Mouse (Mus musculus) neural tube, embryonic 14.5 days (tissue): ENCODE data around the gene Olfr766-ps1. TPM values are rescaled to one million over a fixed set of nuclear protein-coding genes. Genes with fewer than 3 reads are reported as not detected.
"Not testable (repeated sequence)": the region's sequence is repeated elsewhere in the genome, so short reads cannot be mapped to it uniquely, and the experiment has no call there.

ENCODE experiments used
- ATAC-seq: fragments of 200-750 bp; cut with Nextera tagmentation; 2 replicates; pipeline ENCODE4 v1.8.0; 2017; ENCODE audit warnings: low read depth, mild to moderate bottlenecking, moderate TSS enrichment, moderate library complexity
- H3K27ac ChIP-seq: fragments of 300-500 bp; sonication (generic); 2 replicates; pipeline ENCODE4 v1.5.1; 2014; ENCODE audit warnings: low read depth, mild to moderate bottlenecking, control low read depth, low read length, moderate library complexity, mixed read lengths
- H3K27me3 ChIP-seq: fragments of 300-500 bp; sonication (generic); 2 replicates; pipeline ENCODE4 v1.6.1; 2014; ENCODE audit warnings: low read length; ENCODE audit not compliant: control insufficient read depth, insufficient read depth
- H3K36me3 ChIP-seq: fragments of 300-500 bp; sonication (generic); 2 replicates; pipeline ENCODE4 v1.6.1; 2014; ENCODE audit warnings: low read length, mixed read lengths; ENCODE audit not compliant: control insufficient read depth, insufficient read depth
- H3K4me1 ChIP-seq: fragments of 300-500 bp; sonication (generic); 2 replicates; pipeline ENCODE4 v1.6.1; 2014; ENCODE audit warnings: low read length; ENCODE audit not compliant: control insufficient read depth, insufficient read depth
- H3K4me2 ChIP-seq: fragments of 300-500 bp; sonication (generic); 2 replicates; pipeline ENCODE4 v1.6.1; 2014; ENCODE audit warnings: mild to moderate bottlenecking, low read depth, low read length, control low read depth
- H3K4me3 ChIP-seq: fragments of 300-500 bp; sonication (generic); 2 replicates; pipeline ENCODE4 v1.5.1; 2014; ENCODE audit warnings: low read depth, low read length, control low read depth, mixed read lengths
- H3K9ac ChIP-seq: fragments of 300-500 bp; sonication (generic); replicated peaks from 2 replicates; pipeline ENCODE4 v1.6.1; 2014; ENCODE audit warnings: low read depth, mild to moderate bottlenecking, control low read depth, low read length, mixed read lengths
- H3K9me3 ChIP-seq: fragments of 300-500 bp; sonication (generic); 2 replicates; pipeline ENCODE4 v1.6.1; 2016; ENCODE audit warnings: low read length; ENCODE audit not compliant: control insufficient read depth
- WGBS: fragments of 180-500 bp; shearing (Covaris S2); extraction: QIAGEN DNeasy Blood & Tissue Kit; methylation state at CpG from one replicate; pipeline ENCODE4 v1.1.7; 2014; 5-methylcytosine and 5-hydroxymethylcytosine counted together
- polyA plus RNA-seq: library from polyadenylated mRNA; unstranded; fragments of >200 nt; fragmentation: Nextera tagmentation; extraction: Ambion mirVana; gene quantifications from 2 replicates; pipeline ENCODE4 v1.2.1, GENCODE M21; 2014

The Olfr766-ps1 gene
- polyA plus RNA-seq: not detected in 2 replicates

DNA sequence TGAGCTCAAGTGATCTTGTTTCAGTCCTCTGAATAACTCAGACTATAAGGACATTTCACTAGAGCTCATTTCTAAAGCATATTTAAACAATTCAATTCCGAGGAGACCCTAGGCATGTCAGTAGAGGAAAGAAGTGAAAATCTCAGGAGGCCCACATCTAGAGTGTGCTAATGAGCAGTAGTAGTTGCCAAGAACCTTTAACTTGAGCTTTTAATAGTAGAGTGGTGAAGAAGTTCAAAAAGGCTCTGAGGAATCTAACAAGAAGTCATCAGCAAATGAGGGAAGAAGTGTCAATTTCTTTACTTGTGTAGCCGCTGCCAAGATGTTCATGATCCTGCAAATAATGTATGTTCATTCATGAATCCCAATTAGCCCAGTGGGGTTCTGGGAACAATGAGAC lies at the start of gene Olfr766-ps1:
TSS of gene Olfr766-ps1 (minus strand) at position 101 of the 400 bp plus-strand sequence.
- Histone ChIP-seq H3K4me1 (no peaks in the 10 kb centered on the region), H3K27me3 (no peaks in the 10 kb centered on the region), H3K9ac (no peak within 1 kb of the TSS), H3K36me3 (no peaks in the 10 kb centered on the region), H3K27ac (no peak within 1 kb of the TSS), H3K9me3 (no peaks in the 10 kb centered on the region), H3K4me2 (no peak within 1 kb of the TSS), H3K4me3 (no peak within 1 kb of the TSS)
- ATAC-seq: no peak
- 92% methylated on average over 2 of the region's 2 CpGs for WGBS

DNA sequence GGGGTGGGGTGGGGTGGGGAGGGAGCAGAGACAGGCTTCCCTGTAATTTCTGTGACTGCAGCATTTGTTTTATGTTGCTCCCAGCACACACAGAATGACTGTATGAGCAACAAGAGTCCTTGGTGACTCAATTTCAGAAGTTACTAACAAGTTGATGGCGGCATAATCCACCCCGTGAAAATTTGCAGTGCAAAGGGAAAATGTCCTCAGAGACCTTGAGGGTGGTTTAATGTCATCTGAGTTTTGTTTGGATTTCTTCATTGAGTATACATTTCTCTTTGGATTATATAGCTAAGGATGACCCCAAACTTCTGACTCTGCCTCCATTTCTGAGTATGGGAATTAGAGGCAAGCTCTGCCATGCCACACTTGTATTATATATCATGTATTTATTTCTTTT lies 49.0 kb upstream of the Olfr766-ps1 start, which contains the start of gene Olfr769:
TSS of gene Olfr769 (minus strand) at position 101 of the 400 bp plus-strand sequence.
- no peak within 1 kb of the TSS for H3K9ac ChIP-seq
- ATAC-seq: no peak
- no peak within 1 kb of the TSS for H3K4me3 ChIP-seq
- H3K4me1 ChIP-seq: no peaks in the 10 kb centered on the region
- H3K4me2 ChIP-seq: no peak within 1 kb of the TSS
- H3K36me3 ChIP-seq: no peaks in the 10 kb centered on the region
- WGBS: 79% methylated on average over 2 of the region's 2 CpGs
- H3K27ac ChIP-seq: no peak within 1 kb of the TSS
- no peaks in the 10 kb centered on the region for H3K9me3 ChIP-seq
- no peaks in the 10 kb centered on the region for H3K27me3 ChIP-seq

DNA sequence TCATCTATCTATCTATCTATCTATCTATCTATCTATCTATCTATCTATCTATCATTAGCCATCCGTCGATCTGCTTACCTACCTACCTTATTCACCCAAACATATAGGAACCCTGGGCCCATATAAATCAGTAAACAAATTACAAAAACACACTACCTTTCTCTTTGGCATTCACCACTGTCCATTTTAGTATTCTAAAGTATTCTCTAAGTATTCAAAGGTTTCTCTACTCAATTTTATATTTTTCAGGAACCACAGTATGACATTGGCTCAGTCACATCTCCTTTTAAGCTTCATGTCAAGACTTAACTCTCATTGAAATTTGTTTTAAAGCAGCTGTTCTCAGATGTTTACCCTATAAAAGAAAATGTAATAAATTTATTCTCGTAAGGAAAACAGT lies 46.4 kb upstream of the Olfr766-ps1 start:
- Histone ChIP-seq H3K4me1 (no peaks in the 10 kb centered on the region), H3K36me3 (no peaks in the 10 kb centered on the region), H3K4me2 (no peak overlapping the region), H3K4me3 (no peak overlapping the region), H3K9me3 (no peaks in the 10 kb centered on the region), H3K27ac (no peak overlapping the region), H3K27me3 (no peaks in the 10 kb centered on the region), H3K9ac (no peak overlapping the region)
- 94% methylated on average over 3 of the region's 3 CpGs for WGBS
- no peak for ATAC-seq

DNA sequence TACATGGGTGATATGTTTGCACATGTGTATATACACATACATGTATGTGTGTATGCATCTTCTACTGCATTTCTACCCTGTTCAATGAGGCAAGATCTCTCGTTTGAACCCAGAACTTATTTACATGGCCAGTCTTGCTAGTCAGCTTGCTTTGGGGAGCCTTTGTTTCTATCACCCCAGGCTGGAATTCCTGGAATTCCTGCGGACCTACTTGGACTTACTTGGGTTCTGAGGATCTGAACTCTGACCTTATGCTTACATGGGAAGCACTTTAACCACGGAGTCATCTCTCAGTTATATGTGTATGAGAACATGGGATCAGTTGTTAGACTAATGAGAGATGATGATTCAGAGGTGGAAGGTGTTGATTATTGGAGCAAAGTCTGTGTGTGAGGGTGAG lies 32.5 kb upstream of the Olfr766-ps1 start:
- H3K9ac ChIP-seq: no peak overlapping the region
- no peaks in the 10 kb centered on the region for H3K9me3 ChIP-seq
- no peaks in the 10 kb centered on the region for H3K27me3 ChIP-seq
- WGBS: 46% methylated on average over 3 of the region's 3 CpGs
- no peak overlapping the region for H3K27ac ChIP-seq
- no peaks in the 10 kb centered on the region for H3K36me3 ChIP-seq
- no peak overlapping the region for H3K4me2 ChIP-seq
- ATAC-seq: no peak
- no peaks in the 10 kb centered on the region for H3K4me1 ChIP-seq
- H3K4me3 ChIP-seq: no peak overlapping the region

DNA sequence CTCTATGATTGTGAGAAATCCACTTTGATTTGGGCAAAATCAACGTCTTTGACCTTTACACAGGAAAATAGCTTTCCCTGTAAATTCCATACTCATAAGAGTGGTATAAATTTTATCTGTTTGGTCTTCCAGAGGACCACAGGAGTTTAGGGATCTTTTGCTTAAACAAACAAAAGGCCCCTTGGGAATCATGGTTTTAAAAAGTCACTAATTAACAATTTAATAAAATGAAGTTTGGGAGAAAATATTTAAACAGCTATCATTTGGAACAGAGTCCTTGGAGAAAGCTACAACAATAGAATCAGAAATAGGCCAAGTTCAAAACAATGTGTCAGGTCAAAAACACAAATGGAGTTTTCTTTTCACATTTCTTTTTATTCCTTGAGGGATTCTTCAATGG lies 30.5 kb upstream of the Olfr766-ps1 start, which contains the start of gene Olfr768:
TSS of gene Olfr768 (minus strand) at position 101 of the 400 bp plus-strand sequence.
- WGBS: 85% methylated on average over 1 of the region's 1 CpGs
- no peaks in the 10 kb centered on the region for H3K27me3 ChIP-seq

DNA sequence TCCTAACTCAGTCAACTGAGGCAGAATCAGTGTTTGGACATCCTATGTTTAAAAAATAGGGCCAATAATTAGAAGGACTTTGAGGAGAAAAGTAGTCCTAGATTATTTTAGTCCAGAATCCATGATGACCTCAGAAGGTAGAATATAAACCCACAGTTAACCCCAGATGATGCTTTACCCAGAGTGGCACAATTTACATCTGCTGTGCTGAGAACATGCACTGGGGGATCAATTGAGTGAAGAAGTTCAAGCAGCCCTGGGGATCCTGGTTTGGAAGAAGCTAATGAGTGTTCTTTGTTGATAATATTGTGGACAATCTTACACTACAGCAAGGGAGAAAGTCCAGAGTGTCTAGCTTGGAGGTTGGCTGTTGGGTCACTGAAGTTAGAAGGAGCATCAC lies 14.0 kb upstream of the Olfr766-ps1 start, which contains the start of gene Olfr767:
TSS of gene Olfr767 (minus strand) at position 101 of the 400 bp plus-strand sequence.
- not testable (repeated sequence) for H3K36me3 ChIP-seq, H3K4me1 ChIP-seq, H3K4me2 ChIP-seq, H3K9ac ChIP-seq, H3K9me3 ChIP-seq, H3K4me3 ChIP-seq, H3K27ac ChIP-seq, H3K27me3 ChIP-seq, ATAC-seq

More for the DNA sequence above, 30.5 kb upstream of the Olfr766-ps1 start, which contains the start of gene Olfr768:
- no peak for ATAC-seq
- no peak within 1 kb of the TSS for H3K27ac ChIP-seq
- H3K4me2 ChIP-seq: no peak within 1 kb of the TSS
- no peak within 1 kb of the TSS for H3K4me3 ChIP-seq
- no peaks in the 10 kb centered on the region for H3K4me1 ChIP-seq
- H3K9me3 ChIP-seq: no peaks in the 10 kb centered on the region
- H3K9ac ChIP-seq: no peak within 1 kb of the TSS
- no peaks in the 10 kb centered on the region for H3K36me3 ChIP-seq

DNA sequence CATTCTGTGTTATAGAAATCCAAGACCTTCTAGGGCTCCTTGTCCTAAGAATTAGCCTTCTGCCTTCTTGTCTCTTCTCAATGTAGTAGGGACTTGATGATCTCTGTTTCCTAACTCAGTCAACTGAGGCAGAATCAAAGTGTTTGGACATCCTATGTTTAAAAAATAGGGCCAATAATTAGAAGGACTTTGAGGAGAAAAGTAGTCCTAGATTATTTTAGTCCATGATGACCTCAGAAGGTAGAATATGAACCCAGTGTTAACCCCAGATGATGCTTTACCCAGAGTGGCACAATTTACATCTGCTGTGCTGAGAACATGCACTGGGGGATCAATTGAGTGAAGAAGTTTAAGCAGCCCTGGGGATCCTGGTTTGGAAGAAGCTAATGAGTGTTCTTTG lies 18.9 kb downstream of the Olfr766-ps1 start, which contains the start of gene Olfr765:
TSS of gene Olfr765 (minus strand) at position 101 of the 400 bp plus-strand sequence.
- not testable (repeated sequence) for H3K4me2 ChIP-seq, H3K4me3 ChIP-seq, H3K27me3 ChIP-seq, H3K9ac ChIP-seq, H3K9me3 ChIP-seq, H3K36me3 ChIP-seq, ATAC-seq, H3K27ac ChIP-seq, H3K4me1 ChIP-seq

DNA sequence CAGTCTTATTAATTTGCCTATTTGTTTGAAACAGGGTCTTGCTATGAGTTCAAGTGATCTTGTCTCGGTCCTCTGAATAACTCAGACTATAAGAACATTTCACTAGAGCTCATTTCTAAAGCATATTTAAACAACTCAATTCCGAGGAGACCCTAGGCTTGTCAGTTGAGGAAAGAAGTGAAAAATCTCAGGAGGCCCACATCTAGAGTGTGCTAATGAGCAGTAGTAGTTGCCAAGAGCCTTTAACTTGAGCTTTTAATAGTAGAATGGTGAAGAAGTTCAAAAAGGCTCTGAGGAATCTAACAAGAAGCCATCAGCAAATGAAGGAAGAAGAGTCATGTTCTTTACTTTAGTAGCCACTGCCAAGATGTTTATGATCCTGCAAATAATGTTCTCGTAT lies 29.0 kb downstream of the Olfr766-ps1 start, which contains the start of gene Olfr764-ps1:
TSS of gene Olfr764-ps1 (minus strand) at position 101 of the 400 bp plus-strand sequence.
- WGBS: 88% methylated on average over 3 of the region's 3 CpGs
- H3K4me3 ChIP-seq: no peak within 1 kb of the TSS
- H3K4me2 ChIP-seq: no peak within 1 kb of the TSS
- no peak within 1 kb of the TSS for H3K9ac ChIP-seq
- no peaks in the 10 kb centered on the region for H3K27me3 ChIP-seq
- no peaks in the 10 kb centered on the region for H3K4me1 ChIP-seq
- H3K27ac ChIP-seq: no peak within 1 kb of the TSS
- H3K9me3 ChIP-seq: no peaks in the 10 kb centered on the region
- ATAC-seq: no peak
- no peaks in the 10 kb centered on the region for H3K36me3 ChIP-seq

DNA sequence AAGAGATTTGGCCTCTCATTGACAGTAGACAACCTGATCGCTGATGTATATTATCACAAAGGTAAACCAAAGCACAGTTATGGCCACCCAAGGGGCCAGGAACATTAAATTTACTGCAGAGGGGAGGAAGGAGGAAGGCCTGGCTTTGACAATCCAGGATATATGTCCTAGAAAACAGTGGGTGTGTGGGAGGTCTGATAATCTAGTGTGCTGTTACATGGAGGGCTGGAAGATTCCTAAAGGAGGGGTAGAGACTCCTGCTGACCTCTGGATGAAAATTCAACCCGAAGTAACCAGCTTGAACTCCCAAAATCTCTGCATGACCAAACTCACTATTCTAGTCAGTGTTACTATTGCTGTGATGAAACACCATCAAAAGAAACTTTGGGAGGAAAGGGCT lies 40.4 kb downstream of the Olfr766-ps1 start:
- no peak overlapping the region for H3K4me2 ChIP-seq
- H3K27ac ChIP-seq: no peak overlapping the region
- no peaks in the 10 kb centered on the region for H3K4me1 ChIP-seq
- no peak for ATAC-seq
- H3K36me3 ChIP-seq: no peaks in the 10 kb centered on the region
- H3K9me3 ChIP-seq: no peaks in the 10 kb centered on the region
- no peak overlapping the region for H3K9ac ChIP-seq
- WGBS: 83% methylated on average over 2 of the region's 2 CpGs
- H3K27me3 ChIP-seq: no peaks in the 10 kb centered on the region
- no peak overlapping the region for H3K4me3 ChIP-seq
